Mouse (Mus musculus): Measurements from ENCODE around the gene Rhag.

Rhag gene

DNA sequence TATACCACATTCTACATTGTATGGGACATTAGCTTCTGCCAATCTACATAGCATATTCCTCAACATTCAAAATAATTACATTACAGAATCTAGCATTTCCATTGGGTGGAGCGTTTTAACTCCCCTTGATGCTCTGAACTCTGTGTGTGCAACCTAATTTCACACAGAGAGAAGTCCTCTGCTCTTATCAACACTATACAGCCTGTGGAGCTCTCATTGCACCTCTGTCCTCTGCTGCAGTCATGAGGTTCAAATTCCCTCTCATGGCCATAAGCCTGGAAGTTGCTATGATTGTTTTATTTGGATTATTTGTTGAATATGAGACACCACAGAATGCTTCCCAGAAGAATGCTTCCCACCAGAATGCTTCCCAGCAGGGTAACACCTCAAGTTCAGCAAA is at the start of gene Rhag:
Gene Rhag, plus strand, starts transcription at position 193 of the 400 bp plus-strand sequence.
- DNase-seq = no peak

DNA sequence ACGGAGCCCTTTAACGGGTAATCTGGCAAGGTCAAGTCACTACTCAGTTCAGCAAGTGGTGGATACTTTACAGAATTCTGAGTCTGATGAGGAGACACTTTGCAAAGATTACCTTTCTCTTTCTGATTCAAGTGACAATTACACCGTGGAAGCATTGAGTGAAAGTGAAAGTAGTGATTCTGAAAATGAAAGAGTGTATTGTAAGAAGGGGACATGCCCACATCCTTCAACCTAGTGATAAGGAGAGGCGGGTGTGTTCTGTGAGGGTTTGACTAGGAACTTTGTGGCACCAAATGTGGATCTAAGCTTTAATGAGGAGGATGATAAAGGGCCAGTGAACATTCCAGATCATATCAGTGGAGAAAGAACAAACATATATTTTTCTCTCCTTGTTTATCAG is 47.3 kb upstream of the Rhag start:
- no peak for DNase-seq

DNA sequence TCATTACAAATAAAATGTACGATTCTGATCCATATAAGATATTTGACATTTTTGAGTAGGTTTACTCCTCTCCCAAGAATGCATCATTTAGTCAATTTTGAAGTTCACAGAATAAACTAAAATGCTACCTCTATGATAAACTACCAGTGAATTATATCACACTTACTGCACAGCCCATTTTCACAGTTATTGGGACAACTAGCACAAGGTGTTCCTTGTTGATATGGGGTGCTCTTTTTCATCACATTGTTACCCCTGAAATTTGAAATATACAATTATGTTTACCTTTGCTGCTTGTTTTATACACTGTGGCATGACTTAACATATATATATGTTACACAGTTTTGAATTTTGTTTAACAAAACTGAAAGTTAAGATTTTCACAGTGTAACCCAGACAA is 43.8 kb upstream of the Rhag start:
- no peak for DNase-seq

DNA sequence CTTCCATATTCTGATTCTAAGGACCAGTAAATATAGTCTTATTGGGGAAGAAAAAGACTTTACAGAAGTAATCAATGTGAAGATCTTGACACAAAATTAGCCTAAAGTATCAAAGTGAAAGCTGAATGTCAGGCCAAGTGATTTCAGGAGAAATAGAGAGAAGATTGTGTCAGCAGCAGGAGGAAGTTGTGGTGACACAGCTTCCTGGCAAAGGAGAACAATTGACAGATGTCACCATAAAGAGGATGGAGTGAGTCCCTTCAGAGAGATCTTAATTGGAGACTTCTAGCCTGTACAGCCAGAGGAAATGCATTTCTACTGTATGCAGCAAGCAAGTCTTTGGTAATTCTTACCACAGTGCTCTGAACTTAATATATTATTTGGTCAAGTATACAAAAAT is 21.0 kb upstream of the Rhag start:
- no peak for DNase-seq

DNA sequence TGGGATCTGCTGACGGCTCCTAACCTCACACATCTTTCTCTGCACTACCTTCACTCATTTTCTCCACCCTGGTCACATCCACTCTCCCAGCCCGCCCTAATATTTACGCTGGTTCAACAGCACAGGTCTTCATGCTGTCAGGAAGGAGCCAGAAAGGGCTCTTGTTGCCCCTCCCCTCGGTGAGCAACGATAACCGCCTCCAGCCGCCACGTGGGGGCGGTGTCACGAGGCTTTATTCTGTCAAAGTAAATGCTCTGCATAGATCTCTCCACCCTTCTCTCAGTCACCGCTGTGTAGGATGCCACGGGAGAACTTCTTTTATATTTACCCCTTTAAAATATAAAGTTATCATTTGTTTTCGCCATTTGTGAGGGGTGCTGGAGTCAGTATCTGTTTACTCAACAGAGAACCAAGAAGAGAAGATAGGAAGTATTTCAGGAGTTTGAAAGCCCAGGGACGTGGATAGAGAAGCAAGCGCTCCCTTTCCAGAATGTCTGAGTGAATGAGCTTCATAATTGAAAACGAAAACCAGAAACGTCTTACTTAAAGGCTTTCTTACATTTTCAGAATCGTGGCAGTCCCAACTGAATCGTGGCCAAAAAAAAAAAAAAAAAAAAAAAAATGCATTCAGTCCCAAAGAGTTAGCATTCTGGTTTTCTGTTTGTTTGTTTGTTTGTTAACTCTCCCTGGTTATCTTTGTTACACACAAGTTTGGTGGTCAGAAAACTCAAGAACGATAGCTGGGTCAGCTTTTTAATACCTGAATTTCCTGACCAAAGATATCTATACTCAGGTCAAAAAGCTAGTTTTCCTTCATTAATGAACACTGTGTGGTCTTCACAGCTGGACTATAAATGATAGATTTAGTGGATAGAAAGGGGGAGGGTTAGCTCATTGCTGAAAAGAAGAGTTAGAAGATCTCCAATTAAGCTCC is 16.7 kb upstream of the Rhag start:
- peak; percentile 7 for DNase-seq

DNA sequence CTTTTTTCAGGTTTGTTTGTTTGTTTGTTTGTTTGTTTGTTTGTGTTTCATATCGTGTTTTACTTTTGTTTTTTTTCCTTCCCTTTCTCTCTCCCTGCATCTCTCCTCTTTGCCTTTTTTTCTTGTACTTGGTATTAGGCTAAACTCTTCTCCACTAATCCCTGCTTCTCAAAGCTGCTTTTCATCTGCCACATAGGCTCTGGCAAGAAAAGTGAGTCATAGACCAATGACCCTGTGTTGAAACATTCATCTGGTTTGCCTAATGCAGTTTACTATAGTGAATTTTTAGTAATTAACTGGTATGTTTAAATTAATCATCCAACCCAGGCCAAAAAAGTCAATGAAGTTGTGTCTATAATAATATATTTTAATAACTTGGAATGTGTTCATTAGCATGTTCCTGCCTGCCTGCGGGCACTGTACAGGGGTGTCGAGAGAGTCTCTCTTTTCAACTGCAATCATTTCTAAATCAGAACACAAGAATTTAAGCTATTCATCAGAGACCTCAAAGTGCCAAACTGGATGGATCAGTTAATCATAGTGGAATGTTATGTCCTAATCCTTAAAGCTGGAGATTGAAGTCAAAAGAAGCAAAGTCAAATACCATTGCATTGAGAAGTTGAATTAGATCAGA is 8.1 kb upstream of the Rhag start:
- DNase-seq = no peak

DNA sequence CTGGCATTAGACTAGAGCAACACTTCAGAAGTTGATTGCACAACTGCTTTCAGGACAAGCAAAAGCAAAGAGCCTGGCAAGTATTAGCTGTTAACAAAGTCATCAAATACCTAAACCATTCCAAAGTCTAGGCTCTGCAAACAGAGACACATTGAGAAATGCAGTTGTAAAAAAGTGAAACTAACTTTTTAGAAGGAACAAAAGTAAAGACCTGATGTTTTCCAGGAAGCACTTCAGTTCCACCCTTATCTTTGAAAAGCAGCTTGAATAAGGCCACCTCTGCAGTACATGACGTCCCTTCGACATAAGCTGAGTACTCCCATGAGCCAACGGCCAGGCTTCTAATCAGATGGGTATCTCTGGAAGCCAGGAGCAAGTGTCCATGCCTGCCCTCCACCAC is 4.4 kb upstream of the Rhag start:
- no peak for DNase-seq

DNA sequence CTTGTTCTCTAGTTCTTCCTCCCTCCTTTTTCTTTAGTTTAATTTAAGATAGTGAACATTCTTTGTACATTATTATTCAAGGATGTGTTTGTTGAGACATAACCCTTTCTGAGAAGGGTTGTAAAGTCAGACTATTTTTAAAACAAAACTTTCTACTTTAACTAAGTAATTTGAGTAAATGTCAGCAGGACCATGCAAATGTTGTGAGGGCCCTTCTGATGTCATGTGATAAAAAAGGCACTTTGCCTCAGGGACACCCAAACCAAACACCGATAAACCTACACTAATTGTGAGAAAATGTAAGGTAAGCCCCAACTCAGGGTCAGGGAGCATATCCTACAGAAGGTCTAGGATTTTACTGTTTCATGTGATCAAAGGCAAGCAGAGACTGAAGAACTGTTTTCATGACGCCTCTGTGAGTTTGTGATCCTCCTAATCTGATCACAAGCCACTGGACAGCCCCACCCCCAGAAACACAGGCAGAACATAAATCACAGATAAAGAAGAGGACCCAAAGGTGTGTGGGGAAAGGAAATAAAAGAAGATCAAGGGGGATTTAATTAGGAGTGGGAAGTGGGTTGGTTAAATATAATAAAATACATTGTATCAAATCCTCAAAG is 3.9 kb upstream of the Rhag start, which contains the start of gene Crisp2:
Gene Crisp2, minus strand, starts transcription at position 51 of the 620 bp plus-strand sequence.
- no peak for DNase-seq

DNA sequence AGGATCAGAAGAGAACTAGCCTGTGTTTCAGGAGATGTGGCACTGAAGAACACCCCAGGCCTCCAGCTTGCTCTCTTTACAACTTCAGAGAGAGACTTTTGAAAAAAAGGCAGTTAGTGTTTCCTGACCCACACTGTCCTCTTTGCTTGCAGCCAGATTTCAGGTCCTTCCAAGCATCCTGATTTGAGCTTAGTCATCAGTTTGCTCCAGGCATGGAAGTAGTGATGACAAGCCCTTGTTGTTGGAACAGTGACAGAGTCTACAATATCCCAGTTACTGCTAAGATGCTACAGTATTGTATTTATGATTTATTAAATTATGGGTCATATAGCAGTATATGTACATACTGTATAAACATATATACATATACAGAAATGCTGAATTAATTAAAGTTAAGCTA is 2.9 kb upstream of the Rhag start:
- no peak for DNase-seq

DNA sequence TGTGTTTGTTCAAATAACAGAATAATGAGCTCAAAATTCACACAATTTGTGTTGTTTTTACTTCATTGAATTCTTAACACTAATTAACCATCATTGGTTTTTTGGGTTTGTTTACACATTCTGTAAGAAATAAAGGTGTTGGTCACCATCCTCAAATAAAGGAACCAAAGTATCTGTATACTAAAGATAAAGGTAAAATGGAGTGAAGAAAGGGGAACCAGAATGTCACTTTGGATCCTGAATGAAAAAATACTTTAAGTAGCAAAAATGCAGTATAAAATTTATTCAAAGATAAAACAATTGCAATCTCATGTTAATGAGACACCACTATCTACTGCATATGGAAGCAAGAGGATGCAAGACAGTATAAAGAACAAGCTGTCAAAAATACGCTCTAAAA is 634 bp downstream of the Rhag start:
- DNase-seq = no peak

DNA sequence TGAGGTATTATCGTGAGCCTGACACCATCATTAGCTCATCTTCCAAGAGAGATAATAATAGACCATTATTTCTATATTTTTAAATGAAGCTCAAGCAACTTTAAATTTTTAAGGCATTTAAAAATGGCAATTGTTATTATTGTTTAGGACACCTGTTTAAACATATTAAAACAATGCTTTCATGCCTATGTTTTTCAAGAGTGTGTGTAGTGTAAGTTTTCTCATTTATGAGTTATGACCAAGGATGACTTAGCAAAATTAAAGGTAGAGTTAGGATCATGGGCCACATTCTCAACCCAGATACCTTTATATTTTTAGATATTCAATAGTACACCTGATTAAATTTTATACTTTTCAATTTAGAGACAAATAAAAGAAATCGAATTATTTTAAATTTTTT is 1.3 kb downstream of the Rhag start:
- no peak for DNase-seq

DNA sequence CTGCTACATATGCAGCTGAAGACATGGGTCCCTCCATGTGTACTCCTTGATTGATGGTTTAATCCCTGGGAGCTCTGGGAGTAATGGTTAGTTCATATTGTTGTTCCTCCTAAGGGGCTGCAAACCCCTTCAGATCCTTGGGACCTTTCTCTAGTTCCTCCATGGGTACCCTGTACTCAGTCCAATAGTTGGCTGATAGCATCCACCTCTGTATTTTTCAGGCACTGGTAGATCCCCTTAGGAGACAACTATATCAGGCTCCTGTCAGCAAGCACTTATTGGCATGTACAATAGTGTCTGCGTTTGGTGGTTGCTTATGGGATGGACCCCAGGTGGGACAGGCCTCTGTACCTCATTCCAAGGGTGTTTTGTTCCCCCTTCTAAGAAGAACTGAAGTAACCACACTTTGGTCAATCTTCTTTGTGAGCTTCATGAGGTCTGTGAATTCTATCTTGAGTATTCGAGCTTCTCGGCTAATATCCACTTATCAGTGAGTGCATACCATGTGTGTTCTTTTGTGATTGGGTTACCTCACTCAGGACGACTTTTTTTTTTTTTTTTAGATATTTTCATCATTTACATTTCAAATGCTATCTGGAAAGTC is 6.5 kb downstream of the Rhag start:
- no peak for DNase-seq

DNA sequence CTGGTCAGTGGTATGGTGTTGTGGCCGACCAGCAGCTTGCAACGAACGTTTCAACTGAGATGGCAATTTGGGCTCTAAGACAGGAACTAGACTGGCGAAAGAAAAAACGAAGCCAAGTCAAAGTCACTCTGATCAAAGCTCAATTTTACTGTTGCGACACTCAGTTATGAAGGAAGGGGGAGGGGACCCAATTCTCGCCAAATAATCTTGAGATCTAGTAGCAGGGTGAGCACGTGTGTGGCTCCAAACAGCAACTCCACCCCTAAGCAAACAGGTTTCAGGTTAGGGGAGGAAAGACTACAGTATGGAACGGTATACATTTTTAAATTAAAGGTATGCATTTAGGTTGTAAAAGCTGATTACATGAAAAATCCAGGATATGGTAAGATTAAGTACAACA is 10.6 kb downstream of the Rhag start:
- no peak for DNase-seq

DNA sequence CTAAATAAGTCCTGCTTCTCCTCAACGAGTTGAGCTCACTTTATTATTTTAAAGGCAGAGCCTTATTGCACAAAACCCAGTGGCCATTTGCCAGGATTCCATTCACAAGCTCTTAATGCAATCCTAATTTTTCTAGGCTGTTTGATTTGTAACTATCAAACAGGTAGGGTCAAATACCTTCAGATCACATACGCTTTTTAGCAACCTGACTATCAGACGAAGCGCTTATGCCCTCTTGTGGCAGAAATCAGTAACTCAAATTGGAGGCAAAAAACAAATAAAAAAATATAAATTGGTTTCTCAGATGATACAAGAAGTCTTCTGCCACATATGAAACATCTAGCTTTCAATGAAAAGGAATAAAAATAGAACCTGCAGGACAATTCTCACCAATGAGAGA is 12.9 kb downstream of the Rhag start:
- DNase-seq = peak; percentile 6

DNA sequence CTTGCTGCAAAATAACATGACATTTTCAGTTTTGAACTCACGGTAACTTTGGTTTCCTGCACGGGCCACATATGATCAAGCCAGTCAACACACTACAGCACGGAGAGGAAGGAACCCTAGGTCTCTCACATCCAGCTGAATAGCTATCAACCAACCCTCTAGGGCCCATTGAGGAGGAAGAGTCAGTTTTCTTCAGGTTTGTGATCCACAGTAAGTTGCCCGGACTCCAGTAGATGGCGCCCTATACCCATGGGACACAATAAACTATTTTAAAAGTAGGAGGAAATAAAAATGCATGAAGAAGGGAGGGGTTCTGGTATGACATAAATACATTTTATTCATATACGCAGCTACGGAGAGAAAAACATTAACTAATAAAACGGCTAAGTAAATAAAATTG is 13.6 kb downstream of the Rhag start:
- DNase-seq = peak; percentile 61

DNA sequence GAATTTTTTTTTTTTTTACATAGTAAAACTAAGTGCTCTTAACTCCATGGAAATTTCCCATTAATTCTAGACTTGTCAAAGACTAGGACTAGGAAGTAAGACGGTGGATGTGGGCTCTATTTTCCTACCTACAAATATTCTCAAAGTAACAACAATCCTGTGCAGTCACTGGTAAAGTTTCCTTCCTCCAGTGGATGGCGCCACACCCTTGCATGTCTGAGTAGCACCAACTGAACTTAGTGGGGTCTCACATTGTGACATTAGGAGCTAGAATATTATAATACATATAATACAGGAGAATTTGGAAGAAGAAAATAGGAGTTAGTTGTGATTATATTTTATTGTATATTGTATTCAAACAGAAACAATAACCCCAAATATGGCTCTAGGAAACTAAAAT is 20.9 kb downstream of the Rhag start:
- DNase-seq = no peak

DNA sequence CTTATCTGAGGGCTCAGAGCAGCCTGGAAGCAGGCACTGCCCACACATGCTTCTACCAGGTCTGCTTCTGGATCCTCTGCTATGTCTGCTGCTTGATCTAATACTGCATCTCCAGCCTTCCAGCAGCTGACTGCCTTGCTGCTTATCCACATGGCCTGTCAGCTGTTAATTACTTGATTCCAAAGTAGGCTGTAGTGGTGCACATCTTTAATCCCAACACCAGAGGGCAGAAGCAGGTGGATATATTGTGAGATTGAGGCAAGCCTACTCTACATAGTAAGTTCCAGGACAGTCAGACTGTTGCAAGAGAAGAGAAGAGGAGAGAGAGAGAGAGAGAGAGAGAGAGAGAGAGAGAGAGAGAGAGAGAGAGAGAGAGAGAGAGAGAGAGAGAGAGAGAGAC is 26.4 kb downstream of the Rhag start:
- DNase-seq = peak; percentile 24

DNA sequence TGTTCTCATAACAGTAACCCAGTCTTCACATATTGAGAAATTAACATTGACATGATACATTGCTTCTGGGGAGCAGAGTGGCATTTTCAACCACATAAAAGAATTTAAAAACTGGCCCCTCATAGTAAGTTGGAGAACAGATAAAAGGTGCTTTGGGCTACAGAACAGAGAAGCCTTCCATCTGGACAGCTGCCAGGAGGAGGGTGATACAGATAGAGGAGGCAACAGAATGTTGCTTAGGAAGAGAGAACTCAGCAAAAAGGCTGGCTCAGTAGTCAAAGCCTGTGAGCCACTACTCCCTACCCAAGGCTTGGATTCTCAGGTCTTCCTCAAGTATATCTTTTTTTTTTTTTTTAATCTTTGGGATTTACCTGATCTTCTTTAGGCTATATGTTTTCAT is 44.1 kb downstream of the Rhag start:
- peak; percentile 13 for DNase-seq

DNA sequence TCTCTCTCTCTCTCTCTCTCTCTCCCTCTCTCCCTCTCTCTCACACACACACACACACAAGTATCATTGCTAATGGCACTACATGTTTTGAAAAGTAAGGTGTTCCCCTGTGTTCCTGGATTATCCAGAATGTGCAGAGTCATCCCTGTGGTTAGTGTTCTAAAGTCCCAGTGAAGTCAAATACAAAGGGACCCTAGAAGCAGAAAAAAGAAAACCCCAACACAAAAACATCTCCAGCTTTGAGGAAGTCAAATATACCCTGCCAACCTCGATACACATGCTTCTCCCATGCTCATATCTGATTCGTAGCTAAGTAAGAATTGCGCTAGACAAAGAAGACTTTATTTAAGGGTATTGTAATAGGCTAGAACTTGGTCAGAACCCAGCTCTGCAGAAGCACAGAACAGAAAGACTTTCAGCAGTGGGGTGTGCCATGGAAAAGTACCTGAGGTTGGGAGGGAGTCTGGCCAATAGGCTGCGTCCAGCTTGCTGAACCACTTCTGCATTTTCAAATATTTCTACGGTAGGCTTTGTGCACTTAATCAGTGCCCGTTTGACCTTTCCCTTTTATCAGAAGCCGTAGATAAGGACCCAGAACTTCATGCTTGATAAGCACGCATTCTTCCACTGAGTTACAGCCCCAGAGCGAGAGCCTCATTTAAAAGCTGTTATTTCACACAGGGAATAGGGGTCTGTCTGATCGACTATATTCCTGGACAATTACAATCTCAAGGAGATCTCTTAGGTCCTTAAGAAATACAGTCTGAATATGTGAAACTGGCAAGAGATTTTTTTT is 58.2 kb downstream of the Rhag start:
- no peak for DNase-seq

DNA sequence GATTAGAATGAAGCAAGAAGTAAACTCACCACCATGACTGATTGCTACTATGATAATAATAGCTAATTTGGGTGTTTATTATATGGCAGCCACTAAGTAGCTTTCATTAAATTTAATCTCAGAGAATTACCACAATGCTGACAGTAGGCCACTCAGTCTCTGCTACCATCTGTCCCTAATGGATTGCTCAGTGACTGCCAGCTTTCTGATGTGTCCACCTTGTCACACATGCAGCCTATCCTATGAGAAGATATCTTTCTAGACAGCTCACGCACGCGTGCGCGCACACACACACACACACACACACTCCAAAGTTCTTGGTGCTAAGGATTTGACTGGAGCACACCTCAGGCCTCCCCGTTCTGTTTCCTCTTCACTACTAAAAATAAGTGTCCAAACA is 61.7 kb downstream of the Rhag start:
- DNase-seq = no peak

DNA sequence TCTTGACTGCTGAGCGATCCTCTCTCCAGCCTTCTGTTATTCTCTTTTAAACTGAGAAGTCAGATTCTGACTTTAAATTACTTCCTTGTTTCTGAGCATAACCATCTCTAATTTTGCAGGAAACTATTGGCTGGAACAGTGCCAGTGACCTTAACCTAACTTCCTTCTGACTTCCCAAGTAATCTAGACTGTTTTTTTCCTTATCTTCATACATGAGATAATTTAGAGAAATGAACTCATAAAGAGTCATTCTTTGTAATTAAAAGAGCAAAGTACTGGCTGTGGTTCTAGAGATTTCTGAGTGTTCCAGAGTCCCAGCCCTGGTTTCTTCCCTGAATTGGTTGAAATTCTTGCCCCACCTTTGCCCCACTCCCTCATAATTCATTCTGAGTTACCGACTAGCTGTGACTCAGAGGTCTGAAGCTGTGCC is 62.7 kb downstream of the Rhag start:
- DNase-seq = peak; percentile 47

DNA sequence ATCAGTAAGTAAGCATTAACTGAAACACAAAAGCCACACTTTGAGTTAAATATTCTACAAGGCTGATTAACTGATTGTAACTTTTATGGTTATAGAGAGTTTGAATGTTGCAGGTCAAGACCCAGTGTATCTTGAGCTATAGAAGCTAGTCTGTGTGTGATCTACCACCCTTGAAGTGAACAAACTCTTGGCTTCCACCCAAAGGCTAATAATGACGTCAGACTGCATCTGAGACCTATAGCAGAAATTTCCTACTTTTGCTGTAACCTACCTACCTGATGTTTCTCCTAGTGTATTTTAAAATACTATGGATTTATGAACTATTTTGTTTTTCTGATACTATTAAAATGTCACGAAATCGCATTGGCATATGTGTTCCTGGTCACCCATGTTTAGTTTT is 63.8 kb downstream of the Rhag start:
- no peak for DNase-seq

DNA sequence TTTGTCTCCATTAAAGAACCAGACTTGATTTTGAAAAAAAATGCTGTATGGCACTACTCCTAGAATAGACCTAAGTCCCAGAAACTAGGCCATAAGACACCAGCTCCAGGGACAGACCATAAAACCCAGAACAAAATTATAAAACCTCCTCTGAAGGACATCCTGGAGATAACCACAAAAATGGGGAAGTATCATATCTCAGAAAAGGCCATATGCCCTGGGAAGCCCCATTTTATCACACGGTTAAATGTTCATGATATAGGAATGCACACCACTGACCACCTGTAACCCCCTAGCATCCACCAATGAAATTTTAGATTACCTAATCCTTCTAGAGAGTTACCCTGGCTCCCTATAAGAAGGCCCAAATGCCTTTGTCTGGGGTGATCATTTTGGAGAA is 64.6 kb downstream of the Rhag start:
- no peak for DNase-seq

Measured in kidney, postnatal 10 days (tissue).